Mouse (Mus musculus) hindbrain, postnatal 0 days (tissue): Measurements from ENCODE around the gene Ddx6. TPM values are rescaled to one million over a fixed set of nuclear protein-coding genes. Genes with fewer than 3 reads are reported as not detected.
A peak's percentile ranks its signal among the peaks of the same experiment; 100 is the strongest.

Experiments used
- ATAC-seq: fragments of 200-750 bp; cut with Nextera tagmentation; 2 replicates; pipeline ENCODE4 v1.8.0; 2017; ENCODE audit warnings: mild to moderate bottlenecking, moderate TSS enrichment, moderate library complexity
- DNase-seq: peaks from one replicate; pipeline ENCODE4 v3.0.0-alpha.2; 2015; ENCODE audit warnings: low spot score
- H3K27ac ChIP-seq: fragments of 300-500 bp; sonication (generic); 2 replicates; pipeline ENCODE4 v1.5.1; 2014; ENCODE audit warnings: mild to moderate bottlenecking
- H3K27me3 ChIP-seq: fragments of 300-500 bp; sonication (generic); 2 replicates; pipeline ENCODE4 v1.6.1; 2014; ENCODE audit warnings: low read length, mixed read lengths; ENCODE audit not compliant: insufficient read depth
- H3K36me3 ChIP-seq: fragments of 300-500 bp; sonication (generic); 2 replicates; pipeline ENCODE4 v1.6.1; 2014; ENCODE audit warnings: low read length, mixed read lengths; ENCODE audit not compliant: insufficient read depth
- H3K4me1 ChIP-seq: fragments of 300-500 bp; sonication (generic); 2 replicates; pipeline ENCODE4 v1.6.1; 2014; ENCODE audit warnings: antibody characterized with exemption, low read length, mixed read lengths; ENCODE audit not compliant: insufficient read depth
- H3K4me2 ChIP-seq: fragments of 300-500 bp; sonication (generic); 2 replicates; pipeline ENCODE4 v1.6.1; 2014; ENCODE audit warnings: low read depth, mild to moderate bottlenecking, low read length, moderate library complexity, mixed read lengths
- H3K4me3 ChIP-seq: fragments of 300-500 bp; sonication (generic); 2 replicates; pipeline ENCODE4 v1.5.1; 2014; ENCODE audit warnings: low read length
- H3K9ac ChIP-seq: fragments of 300-500 bp; sonication (generic); replicated peaks from 2 replicates; pipeline ENCODE4 v1.6.1; 2014; ENCODE audit warnings: mild to moderate bottlenecking, low read length, moderate library complexity, mixed read lengths
- H3K9me3 ChIP-seq: fragments of 300-500 bp; sonication (generic); 2 replicates; pipeline ENCODE4 v1.6.1; 2016; ENCODE audit warnings: low read length, mixed read lengths
- CTCF ChIP-seq: IDR thresholded peaks from 2 replicates; pipeline ENCODE4 v1.5.1; 2016; ENCODE audit warnings: antibody characterized with exemption, control low read depth, low read depth
- WGBS: fragments of 180-500 bp; shearing (Covaris S2); extraction: QIAGEN DNeasy Blood & Tissue Kit; methylation state at CpG from one replicate; pipeline ENCODE4 v1.1.7; 2014; 5-methylcytosine and 5-hydroxymethylcytosine counted together
- polyA plus RNA-seq: library from polyadenylated mRNA; unstranded; fragments of >200 nt; fragmentation: Nextera tagmentation; extraction: Ambion mirVana; gene quantifications from 2 replicates; pipeline ENCODE4 v1.2.1, GENCODE M21; 2015
- total RNA-seq: library from RNA; depleted of rRNA; stranded (reverse); fragments of >200 nt; gene quantifications from 2 replicates; pipeline ENCODE4 v1.2.3, GENCODE M21; 2014

The Ddx6 gene
- total and polyA plus RNA-seq, 2 experiments from 2014 or later: 22.7 to 52.9 TPM

GRCm38 (mm10) chr9:44582390-44582789, 22.3 kb upstream of the Ddx6 start:
- Histone ChIP-seq H3K9ac (no peak overlapping the region), H3K4me3 (no peak overlapping the region), H3K36me3 (no peaks in the 10 kb centered on the region), H3K4me2 (no peak overlapping the region), H3K4me1 (no peaks in the 10 kb centered on the region), H3K9me3 (no peaks in the 10 kb centered on the region), H3K27me3 (no peaks in the 10 kb centered on the region), H3K27ac (no peak overlapping the region)
- no peak for ATAC-seq
- 88% methylated on average over 16 of the region's 16 CpGs for WGBS
- TF ChIP-seq CTCF: no peak
- no peak for DNase-seq

GRCm38 (mm10) chr9:44586640-44587261, 17.9 kb upstream of the Ddx6 start:
- Histone ChIP-seq H3K27ac (no peak overlapping the region), H3K27me3 (no peaks in the 10 kb centered on the region), H3K9ac (no peak overlapping the region), H3K4me1 (no peaks in the 10 kb centered on the region; the same call in 1 of the 2 replicates), H3K4me2 (no peak overlapping the region), H3K9me3 (no peaks in the 10 kb centered on the region), H3K4me3 (no peak overlapping the region), H3K36me3 (no peaks in the 10 kb centered on the region)
- ATAC-seq (no peak), DNase-seq (no peak)
- no peak for TF ChIP-seq CTCF
- 64% methylated on average over 8 of the region's 8 CpGs for whole genome bisulfite sequencing

- Histone ChIP-seq H3K4me1 (no peaks in the 10 kb centered on the region; the same call in 1 of the 2 replicates), H3K9me3 (no peaks in the 10 kb centered on the region), H3K4me2 (no peak overlapping the region), H3K27ac (no peak overlapping the region), H3K4me3 (no peak overlapping the region), H3K27me3 (no peaks in the 10 kb centered on the region), H3K36me3 (no peaks in the 10 kb centered on the region), H3K9ac (no peak overlapping the region)
- ATAC-seq (no peak), DNase-seq (no peak)
- 85% methylated on average over 9 of the region's 9 CpGs for WGBS
- TF ChIP-seq CTCF: no peak
Observed at GRCm38 (mm10) chr9:44587262-44588160, 17.2 kb upstream of the Ddx6 start.

GRCm38 (mm10) chr9:44588605-44589004, 16.1 kb upstream of the Ddx6 start:
- H3K9ac ChIP-seq: no peak overlapping the region
- no peaks in the 10 kb centered on the region for H3K9me3 ChIP-seq
- no peaks in the 10 kb centered on the region for H3K36me3 ChIP-seq
- no peaks in the 10 kb centered on the region; the same call in 1 of the 2 replicates for H3K4me1 ChIP-seq
- H3K27me3 ChIP-seq: no peaks in the 10 kb centered on the region
- H3K4me3 ChIP-seq: no peak overlapping the region
- H3K4me2 ChIP-seq: no peak overlapping the region
- WGBS: 72% methylated on average over 9 of the region's 9 CpGs
- H3K27ac ChIP-seq: no peak overlapping the region
- ATAC-seq: no peak
- DNase-seq: no peak
- TF ChIP-seq CTCF: no peak

GRCm38 (mm10) chr9:44589095-44589494, 15.6 kb upstream of the Ddx6 start:
- Histone ChIP-seq H3K36me3 (no peaks in the 10 kb centered on the region), H3K4me1 (no peaks in the 10 kb centered on the region; the same call in 1 of the 2 replicates), H3K9ac (no peak overlapping the region), H3K4me3 (no peak overlapping the region), H3K9me3 (no peaks in the 10 kb centered on the region), H3K27me3 (no peaks in the 10 kb centered on the region), H3K4me2 (no peak overlapping the region), H3K27ac (no peak overlapping the region)
- no peak for DNase-seq
- no peak for TF ChIP-seq CTCF
- ATAC-seq: peak; percentile 64

- Histone ChIP-seq H3K9me3 (no peaks in the 10 kb centered on the region), H3K27me3 (no peaks in the 10 kb centered on the region), H3K36me3 (no peaks in the 10 kb centered on the region), H3K4me3 (no peak overlapping the region), H3K9ac (no peak overlapping the region), H3K27ac (no peak overlapping the region), H3K4me1 (no peaks in the 10 kb centered on the region; the same call in 1 of the 2 replicates), H3K4me2 (no peak overlapping the region)
- no peak for TF ChIP-seq CTCF
- WGBS: 9% methylated on average over 2 of the region's 2 CpGs
- no peak for ATAC-seq
- DNase-seq: peak; percentile 22
Observed at GRCm38 (mm10) chr9:44590969-44591368, 13.7 kb upstream of the Ddx6 start.
